7 mouse cellular contexts compared by ENCODE assay signal in genomic region chrX:142966008-142966966, GRCm38 (mm10). TPM values are rescaled to one million over a fixed set of nuclear protein-coding genes. Genes with fewer than 3 reads are reported as not detected.
DNase-seq lines count a peak whose midpoint lies in the region; ATAC-seq and TF ChIP-seq lines count a peak whose summit lies in the region.

Gene Ammecr1 (minus strand): TSS chrX:142966728.

- peak; percentile 56; the same call in 1 of the 2 replicates for TF ChIP-seq POLR2A in small intestine, adult 2 months (IDR thresholded peaks at IDR 0.05; ENCODE audit: low read depth, low read length)

- peak within 1 kb of the TSS; percentile 84 for H3K9ac ChIP-seq in intestine, embryonic 16.5 days (ENCODE audit: low read depth, low read length)
- H3K9ac ChIP-seq in midbrain, embryonic 12.5 days (replicated peaks): peak within 1 kb of the TSS; percentile 70

- H3K4me3 ChIP-seq in intestine, embryonic 16.5 days (ENCODE audit: low read length): peak within 1 kb of the TSS; percentile 64
- H3K4me3 ChIP-seq in limb, embryonic 10.5 days: peak within 1 kb of the TSS; percentile 69
- peak within 1 kb of the TSS; percentile 62 for H3K4me3 ChIP-seq in midbrain, embryonic 12.5 days
- H3K4me3 ChIP-seq in small intestine, adult 2 months (ENCODE audit: low read depth, low read length): peak within 1 kb of the TSS; percentile 98

- TF ChIP-seq CTCF in small intestine, adult 2 months (IDR thresholded peaks at IDR 0.05; ENCODE audit: extremely low read depth, insufficient read length, insufficient replicate concordance, low read depth, low read length): no peak

- 15% methylated on average over 65 of the region's 112 CpGs for WGBS in intestine, embryonic 16.5 days
- WGBS in limb, embryonic 10.5 days: 13% methylated on average over 108 of the region's 112 CpGs
- WGBS in midbrain, embryonic 12.5 days: 17% methylated on average over 64 of the region's 112 CpGs
- 14% methylated on average over 82 of the region's 112 CpGs for WGBS in small intestine, adult 2 months

- no peaks in the 10 kb centered on the region; the same call in 1 of the 2 replicates for H3K27me3 ChIP-seq in intestine, embryonic 16.5 days (replicated peaks; ENCODE audit: control insufficient read depth, insufficient read depth, low read length)
- H3K27me3 ChIP-seq in limb, embryonic 10.5 days (ENCODE audit: low read depth, poor library complexity, severe bottlenecking): peaks cover 94% of the 10 kb centered on the region
- H3K27me3 ChIP-seq in midbrain, embryonic 12.5 days: peaks cover 30% of the 10 kb centered on the region; the same call in 1 of the 2 replicates
- no peaks in the 10 kb centered on the region for H3K27me3 ChIP-seq in small intestine, adult 2 months (ENCODE audit: control insufficient read depth, insufficient read depth, low read length)

- peak; percentile 96 for ATAC-seq in intestine, embryonic 16.5 days
- peak; percentile 92 for ATAC-seq in midbrain, embryonic 12.5 days (ENCODE audit: low FRiP score, low read depth)

- no peaks in the 10 kb centered on the region for H3K9me3 ChIP-seq in intestine, embryonic 16.5 days (ENCODE audit: control insufficient read depth, low read length)
- no peaks in the 10 kb centered on the region for H3K9me3 ChIP-seq in limb, embryonic 10.5 days (replicated peaks)
- H3K9me3 ChIP-seq in midbrain, embryonic 12.5 days: no peaks in the 10 kb centered on the region

- peak within 1 kb of the TSS; percentile 48 for H3K4me2 ChIP-seq in intestine, embryonic 16.5 days (ENCODE audit: low read depth, low read length)
- H3K4me2 ChIP-seq in midbrain, embryonic 12.5 days (replicated peaks): peak within 1 kb of the TSS; percentile 64

- H3K4me1 ChIP-seq in intestine, embryonic 16.5 days (ENCODE audit: control insufficient read depth, insufficient read depth, low read length): no peaks in the 10 kb centered on the region
- no peaks in the 10 kb centered on the region for H3K4me1 ChIP-seq in limb, embryonic 10.5 days
- no peaks in the 10 kb centered on the region for H3K4me1 ChIP-seq in midbrain, embryonic 12.5 days
- no peaks in the 10 kb centered on the region for H3K4me1 ChIP-seq in small intestine, adult 2 months (ENCODE audit: control insufficient read depth, insufficient read depth, insufficient read length, low read length)

- no peaks in the 10 kb centered on the region for H3K36me3 ChIP-seq in intestine, embryonic 16.5 days (ENCODE audit: control insufficient read depth, insufficient read depth, low read length)
- H3K36me3 ChIP-seq in limb, embryonic 10.5 days: no peaks in the 10 kb centered on the region
- H3K36me3 ChIP-seq in midbrain, embryonic 12.5 days: no peaks in the 10 kb centered on the region
- H3K36me3 ChIP-seq in small intestine, adult 2 months (ENCODE audit: control insufficient read depth, insufficient read depth, low read length): no peaks in the 10 kb centered on the region

- intact Hi-C loops in gastrocnemius, postnatal 36 days (cut with DNase I): loop anchor here (5.0 to 10.0 kb wide), 2 partner anchors 91 to 141 kb away; no protein-coding TSS in a partner anchor

- H3K27ac ChIP-seq in intestine, embryonic 16.5 days (ENCODE audit: low read length): peak within 1 kb of the TSS; percentile 83
- peak within 1 kb of the TSS; percentile 94 for H3K27ac ChIP-seq in limb, embryonic 10.5 days
- peak within 1 kb of the TSS; percentile 90 for H3K27ac ChIP-seq in midbrain, embryonic 12.5 days (replicated peaks)
- peak within 1 kb of the TSS; percentile 54; the same call in 1 of the 2 replicates for H3K27ac ChIP-seq in small intestine, adult 2 months (ENCODE audit: insufficient read depth, low read depth, low read length)

- DNase-seq in adrenal gland, postnatal 10 days: peak; percentile 79
- peak; percentile 59 for DNase-seq in embryo, embryonic 11.5 days (ENCODE audit: low read depth, low spot score)
- DNase-seq in gastrocnemius, postnatal 36 days: peak; percentile 55 to 59
- DNase-seq in limb, embryonic 10.5 days (ENCODE audit: low spot score): peak; percentile 83

RNA-seq across cellular contexts. Expression of gene Ammecr1, which starts in this region (rescaled TPM):
- total RNA-seq in adrenal gland, postnatal 10 days (2021): 10 to 100 TPM; 12.2 to 12.5 TPM
- total RNA-seq in gastrocnemius, postnatal 36 days (2021): 1 to 10 TPM; 4.2 TPM
- polyA plus RNA-seq in intestine, embryonic 16.5 days (2015; fragmentation: Nextera tagmentation; extraction: Ambion mirVana): 5.2 and 5.8 TPM in 2 replicates
- 12.2 and 12.4 TPM in 2 replicates for polyA plus RNA-seq in limb, embryonic 10.5 days (2016; fragmentation: Nextera tagmentation; extraction: Ambion mirVana)
- polyA plus RNA-seq in midbrain, embryonic 12.5 days (2016; fragmentation: Nextera tagmentation; extraction: Ambion mirVana): 8.5 and 9.2 TPM in 2 replicates
- 0.32 and 0.68 TPM in 2 replicates for polyA plus RNA-seq in small intestine, adult 2 months (2012; rRNA removed)

Comparison
In these comparisons a context has a peak if more than half of its experiments do, and no peak if none do; other contexts are left out.
1. Peak in every context shown above with its lines: DNase-seq, ATAC-seq, H3K4me3 ChIP-seq and H3K27ac ChIP-seq.